Mouse (Mus musculus) kidney, adult 2 months (tissue): ENCODE measurements at regions not wholly inside any gene's neighbourhood (a gene's known extent, or its start where the extent isn't known, plus 50 kb on each side); places are given as distances from the start of the nearest gene placed in this dataset.

ENCODE experiments used
- CTCF ChIP-seq: fragments of 200-500 bp; conservative IDR thresholded peaks from 2 replicates; pipeline ENCODE4 v1.5.1; 2011; ENCODE audit warnings: low read depth, mild to moderate bottlenecking, control low read depth, low read length, moderate library complexity, mixed read lengths; ENCODE audit not compliant: insufficient read depth, insufficient read length
- POLR2A ChIP-seq: fragments of 200-500 bp; IDR thresholded peaks from one replicate; pipeline ENCODE4 v1.6.1; 2011; ENCODE audit warnings: low read depth, low read length, control low read depth

DNA sequence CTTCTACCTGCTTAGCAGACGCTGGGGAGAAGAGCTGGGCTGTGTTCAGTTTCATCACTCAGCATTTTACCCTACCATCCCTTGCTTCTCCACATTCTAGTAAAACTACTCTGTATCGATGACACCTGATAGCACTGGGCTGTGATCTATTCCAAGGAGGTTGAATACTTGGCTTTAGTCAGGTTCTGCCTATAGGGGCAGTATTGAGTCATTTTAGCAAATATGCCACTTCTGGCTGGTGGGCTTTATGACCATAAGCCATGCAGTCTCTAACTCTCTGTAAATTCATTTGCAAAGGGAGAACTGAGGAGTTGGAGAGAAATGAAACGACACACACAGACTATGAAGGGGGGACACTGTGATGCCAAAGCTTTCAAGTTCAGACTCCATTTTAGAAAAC lies 55.6 kb upstream of the Tmem92 start:
- TF ChIP-seq POLR2A (no peak), CTCF (no peak)
